Mouse (Mus musculus) skeletal muscle tissue, postnatal 0 days (tissue): ENCODE data around the gene Usp2. TPM values are rescaled to one million over a fixed set of nuclear protein-coding genes. Genes with fewer than 3 reads are reported as not detected.

Experiments
- polyA plus RNA-seq: library from polyadenylated mRNA; unstranded; fragments of >200 nt; fragmentation: Nextera tagmentation; extraction: Ambion mirVana; gene quantifications from 2 replicates; pipeline ENCODE4 v1.2.1, GENCODE M21; 2015

Usp2 gene
- polyA plus RNA-seq: 134 and 136 TPM in 2 replicates

GRCm38 (mm10) chr9:44066785-44067225 lies at the start of gene Usp2:
TSS of gene Usp2 (plus strand) at chr9:44067021.

GRCm38 (mm10) chr9:44042836-44043707 lies 23.7 kb upstream of the Usp2 start, which contains the start of gene Thy1:
TSS of gene Thy1 (plus strand) at chr9:44043384.

GRCm38 (mm10) chr9:44101490-44101889 lies 34.7 kb downstream of the Usp2 start, which contains the start of gene Mfrp:
TSS of gene Mfrp (plus strand) at chr9:44101729.

DNA sequence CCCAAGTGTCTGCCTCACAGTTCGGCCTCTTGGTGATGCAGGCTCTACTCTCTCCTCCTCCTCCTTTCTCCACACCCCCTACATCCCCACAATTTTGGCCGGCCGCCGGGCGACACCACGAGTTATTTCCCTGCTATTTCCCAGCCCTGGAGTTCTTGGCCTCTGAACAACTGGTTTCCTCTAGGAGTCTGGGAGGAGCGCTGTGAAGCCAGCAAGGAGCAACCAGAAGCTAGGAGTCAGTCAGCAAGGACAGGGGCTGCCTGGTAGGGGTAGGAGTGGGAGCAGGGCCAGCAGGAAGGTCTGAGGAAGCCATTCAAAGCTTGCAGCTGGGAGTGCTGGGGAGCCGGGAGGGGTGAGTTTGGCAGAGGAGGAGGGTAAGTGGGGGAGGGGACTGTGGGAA lies 40.3 kb downstream of the Usp2 start, which contains the start of gene C1qtnf5:
C1qtnf5 (plus strand) TSS at position 136 of the 400 bp plus-strand sequence.

GRCm38 (mm10) chr9:44113105-44113789 lies 46.4 kb downstream of the Usp2 start, which contains the start of the genes Gm49380 and Rnf26:
TSS of gene Gm49380 (minus strand) at chr9:44113500.
TSS of gene Rnf26 (minus strand) at chr9:44113517.

DNA sequence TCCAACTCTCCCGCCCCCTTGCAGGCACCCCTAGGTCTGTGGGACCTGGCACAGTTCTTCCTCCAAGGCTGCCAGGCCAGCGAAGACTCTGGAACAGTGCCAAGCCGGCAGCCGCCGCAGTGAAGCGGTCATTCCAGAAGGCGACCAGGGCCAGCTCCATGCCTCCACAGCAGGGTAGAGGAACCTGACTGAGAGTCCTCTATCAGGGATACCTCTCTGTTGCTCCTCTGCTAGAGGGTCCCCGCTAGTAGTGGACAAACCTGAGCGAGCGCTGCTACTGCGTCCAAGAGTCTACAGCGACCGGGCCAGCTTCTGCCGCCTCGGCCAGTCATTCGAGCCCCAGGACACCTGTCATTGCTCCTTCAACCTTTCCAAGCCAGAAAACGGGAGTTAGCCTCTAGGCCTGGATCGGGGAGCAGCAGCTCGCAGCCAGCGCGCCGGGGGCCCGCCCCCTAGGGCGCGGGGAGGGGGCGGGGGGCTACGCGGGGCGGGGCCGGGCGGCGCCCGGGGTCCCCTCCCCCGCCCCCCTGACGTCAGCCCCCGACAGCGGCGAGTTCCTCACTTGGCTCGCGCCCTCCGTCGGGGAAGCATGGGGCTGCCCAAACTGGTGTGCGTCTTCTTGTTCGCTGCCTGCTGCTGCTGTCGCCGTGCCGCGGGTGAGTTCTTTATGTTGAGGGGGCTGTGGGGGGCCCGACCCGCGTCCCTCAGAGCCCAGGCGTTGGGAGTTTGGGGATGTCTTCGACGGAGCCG lies 67.5 kb downstream of the Usp2 start, which contains the start of gene Mcam:
Mcam (plus strand) TSS at position 369 of the 750 bp plus-strand sequence.

Other genes with a start within 250 kb of the Usp2 start
- gene Thy1, start 23.6 kb upstream of the Usp2 start, polyA plus RNA-seq: 4.5 and 5.8 TPM in 2 replicates
- not detected in 2 replicates for gene Mfrp, start 34.7 kb downstream of the Usp2 start, polyA plus RNA-seq
- 3.1 and 4.4 TPM in 2 replicates for gene C1qtnf5, start 40.2 kb downstream of the Usp2 start, polyA plus RNA-seq
- gene Gm49380, start 46.5 kb downstream of the Usp2 start, polyA plus RNA-seq: 0.21 TPM in 1 of 2 replicates, not detected in the other
- 15.9 and 18.6 TPM in 2 replicates for gene Rnf26, start 46.5 kb downstream of the Usp2 start, polyA plus RNA-seq
- gene Mcam, start 67.4 kb downstream of the Usp2 start, polyA plus RNA-seq: 42.7 and 51.8 TPM in 2 replicates
- 4.2 and 5.2 TPM in 2 replicates for gene Cbl, start 167.0 kb downstream of the Usp2 start, polyA plus RNA-seq
- gene Ccdc153, start 173.7 kb downstream of the Usp2 start, polyA plus RNA-seq: not detected in 2 replicates
- gene Pdzd3, start 184.4 kb downstream of the Usp2 start, polyA plus RNA-seq: not detected in 2 replicates
- 10.4 and 10.9 TPM in 2 replicates for gene Nlrx1, start 201.6 kb downstream of the Usp2 start, polyA plus RNA-seq
- gene Abcg4, start 221.6 kb downstream of the Usp2 start, polyA plus RNA-seq: 0.38 and 0.58 TPM in 2 replicates
- gene Hinfp, start 238.7 kb downstream of the Usp2 start, polyA plus RNA-seq: 7.5 and 7.7 TPM in 2 replicates